Mouse (Mus musculus) heart, adult 11 months (tissue): Measurements from ENCODE around the gene Alkbh7.

Experiments used
- DNase-seq: peaks from one replicate; pipeline ENCODE4 v3.0.0; 2022

Gene Alkbh7

DNA sequence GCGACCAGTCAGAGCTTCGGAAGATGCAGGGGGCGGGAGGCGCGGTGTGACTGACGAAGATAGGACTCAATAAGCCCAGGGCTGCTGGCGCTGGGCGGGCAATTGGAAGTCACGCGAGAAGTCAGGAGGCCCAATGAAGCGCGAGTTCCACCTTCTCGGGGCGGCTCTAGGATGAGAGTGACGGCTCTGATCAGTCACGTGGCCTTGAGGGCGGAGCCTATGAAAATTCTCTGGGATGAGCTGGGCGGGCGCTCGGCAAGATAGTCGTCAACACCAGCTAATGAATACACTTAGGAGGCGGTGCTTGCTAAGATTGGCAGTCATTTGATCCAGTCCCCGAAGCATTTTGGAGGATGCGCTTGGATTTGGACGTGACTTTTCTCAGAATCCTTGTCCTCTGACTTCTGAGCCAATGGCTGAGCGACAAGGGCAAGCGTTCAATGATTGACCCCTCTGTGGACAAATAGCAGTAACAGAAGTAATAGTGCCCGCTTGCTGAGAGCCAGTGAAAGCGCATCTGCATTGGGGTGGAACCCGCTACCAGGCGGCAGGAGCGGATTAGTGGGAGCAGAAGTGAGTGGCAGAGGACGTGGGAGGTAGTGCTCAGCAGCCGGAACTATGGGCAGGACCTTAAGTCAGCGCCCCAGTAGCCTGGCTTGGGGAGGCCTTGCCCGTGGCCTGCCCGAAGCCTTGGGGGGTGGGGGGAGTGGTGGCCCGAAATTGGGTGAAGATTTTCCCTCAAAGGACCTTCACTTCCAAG lies 34.7 kb downstream of the Alkbh7 start:
- DNase-seq, result peak; percentile 100

DNA sequence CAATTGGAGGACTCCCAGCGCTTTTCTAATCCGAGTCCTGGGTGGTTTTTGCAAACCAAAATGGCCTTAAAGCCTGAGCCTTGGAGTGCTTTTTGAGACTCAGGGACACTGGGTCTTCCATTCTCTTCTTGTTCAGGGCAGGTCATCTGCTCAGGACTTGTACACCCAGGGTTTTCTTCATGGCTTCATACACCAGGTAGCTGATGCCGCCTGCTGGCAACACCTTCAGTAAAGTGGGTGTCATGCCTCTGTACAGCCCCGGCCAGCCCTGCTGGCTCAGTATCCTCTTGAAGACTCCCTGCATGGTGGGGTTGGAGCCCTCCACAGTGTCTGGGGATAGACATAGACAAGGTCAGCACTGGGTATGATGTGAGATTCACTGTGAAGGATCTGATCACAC lies 35.7 kb downstream of the Alkbh7 start:
- no peak for DNase-seq

DNA sequence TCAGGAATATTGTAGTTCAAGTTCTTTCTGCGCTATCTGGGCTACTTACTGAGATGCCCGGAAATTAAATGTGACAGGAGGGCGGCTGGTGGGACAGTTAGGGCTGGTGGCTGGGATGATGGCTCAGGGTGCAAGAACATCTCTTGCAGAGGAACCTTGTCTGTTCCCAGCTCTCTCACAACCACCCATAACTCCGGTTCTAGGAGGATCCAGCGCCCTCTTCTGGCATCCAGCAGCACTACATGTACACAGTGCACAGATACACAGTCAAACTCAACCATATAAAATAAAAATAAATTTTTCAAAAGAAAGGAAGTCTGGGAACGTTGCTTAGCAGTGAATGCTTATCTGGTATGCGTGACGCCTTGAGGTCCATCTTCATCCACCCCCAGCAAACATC lies 41.8 kb downstream of the Alkbh7 start:
- DNase-seq, result no peak

DNA sequence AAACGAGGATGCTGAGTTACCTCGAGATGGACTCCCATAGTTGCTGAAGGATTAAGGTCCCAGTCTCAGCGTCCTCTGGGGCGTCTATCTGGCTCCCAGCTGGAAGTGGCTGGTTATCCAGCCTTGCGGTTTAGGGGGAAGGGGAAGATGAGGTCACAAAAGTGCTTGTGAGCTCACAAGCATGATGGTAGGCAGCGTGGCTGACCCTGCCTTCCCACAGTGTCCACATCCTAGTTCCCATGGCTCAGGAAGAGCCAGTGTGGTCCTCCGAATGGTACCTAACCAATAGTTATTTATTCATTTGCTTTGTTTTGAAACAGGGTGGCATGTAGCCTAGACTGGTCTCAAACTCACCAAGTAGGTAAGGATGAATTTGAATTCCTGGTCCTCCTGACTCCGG lies 44.4 kb downstream of the Alkbh7 start, which contains the start of gene Slc25a41:
Gene Slc25a41, minus strand, starts transcription at position 101 of the 400 bp plus-strand sequence.
- no peak for DNase-seq

DNA sequence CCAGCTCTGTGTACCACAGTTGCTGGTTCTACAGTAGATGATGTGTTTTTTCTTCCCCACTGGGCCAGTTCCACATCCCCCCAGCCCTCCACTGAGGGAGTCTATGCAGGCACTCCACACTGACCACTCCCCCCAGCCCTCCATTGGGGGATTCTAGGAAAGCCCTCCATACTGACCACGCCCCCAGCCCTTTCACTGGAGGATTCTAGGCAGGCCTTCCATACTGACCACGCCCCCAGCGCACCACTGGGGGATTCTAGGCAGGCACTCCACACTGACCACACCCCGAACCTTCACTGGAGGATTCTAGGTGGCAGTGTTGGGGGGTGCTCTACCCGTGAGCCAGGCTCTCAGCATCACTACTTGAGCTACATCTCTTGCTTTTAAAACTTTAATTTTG lies 50.3 kb downstream of the Alkbh7 start:
- no peak for DNase-seq

DNA sequence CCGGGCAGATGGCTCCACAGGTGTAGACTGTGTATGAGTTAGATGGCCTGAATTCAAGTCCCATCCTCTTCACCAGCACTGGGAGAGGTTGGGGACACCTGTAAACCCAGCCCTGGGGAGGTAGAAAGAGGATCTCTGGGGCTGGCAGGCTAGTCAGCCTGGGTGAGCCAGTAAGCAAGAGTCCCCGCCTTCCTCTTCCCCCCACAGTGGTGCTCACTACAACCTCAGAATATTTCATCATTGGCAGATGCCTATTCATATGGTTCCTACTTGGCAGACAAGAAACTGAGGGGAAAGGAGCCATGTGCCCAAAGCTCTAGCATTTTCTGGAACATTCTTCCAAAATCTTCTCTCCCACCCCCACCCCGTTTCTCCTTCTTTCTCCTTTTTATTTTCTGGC lies 51.7 kb downstream of the Alkbh7 start:
- no peak for DNase-seq
